Mouse (Mus musculus): ENCODE data around the gene Rufy3. TPM values are rescaled to one million over a fixed set of nuclear protein-coding genes. Genes with fewer than 3 reads are reported as not detected.
"Not testable (repeated sequence)": the region's sequence is repeated elsewhere in the genome, so short reads cannot be mapped to it uniquely, and the experiment has no call there.

The Rufy3 gene
- 5.1 and 5.3 TPM in 2 replicates for polyA plus RNA-seq (2012; ENCODE audit: insufficient read depth, insufficient read length, missing spikeins)

DNA sequence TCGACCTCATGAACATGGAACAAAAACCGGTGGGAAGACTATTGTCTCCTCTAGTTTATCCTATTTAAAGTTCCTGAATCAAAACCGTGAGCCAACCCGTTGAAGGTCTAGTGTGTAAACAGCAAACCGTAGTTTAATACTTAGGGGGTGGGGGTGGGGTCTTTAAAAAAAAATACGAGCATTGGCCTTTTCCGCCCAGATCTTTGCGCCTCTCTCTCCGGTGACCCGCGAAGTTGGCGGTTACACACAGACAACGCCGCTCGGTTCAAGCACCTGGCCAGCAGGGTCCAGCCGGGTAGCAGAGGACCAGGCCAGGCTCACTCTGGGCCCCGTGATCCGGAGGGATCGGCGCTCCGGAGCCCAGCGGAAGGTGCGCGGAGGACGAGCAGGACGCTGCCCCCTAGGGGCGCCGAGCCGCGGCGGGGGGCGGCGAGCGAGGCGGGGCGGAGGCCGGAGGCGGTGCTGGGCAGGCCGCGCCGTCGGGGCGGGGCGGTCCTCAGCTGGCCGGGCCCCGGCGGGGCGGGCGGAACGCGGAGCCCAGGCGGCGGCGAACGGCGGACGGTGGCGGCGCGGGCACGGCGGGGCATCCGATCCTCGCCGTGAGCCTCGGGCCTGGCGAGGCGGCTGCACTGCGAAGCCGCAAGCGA is at the start of gene Rufy3:
Gene Rufy3 (plus strand): TSS at position 540 of the 647 bp plus-strand sequence.
- peak within 1 kb of the TSS; percentile 86 for H3K27ac ChIP-seq (replicated peaks; ENCODE audit: low read depth, low read length)
- H3K4me3 ChIP-seq (ENCODE audit: insufficient read depth, low read depth, low read length): peak within 1 kb of the TSS; percentile 80
- no peaks in the 10 kb centered on the region for H3K4me1 ChIP-seq (ENCODE audit: control insufficient read depth, insufficient read depth, insufficient read length, low read length)

DNA sequence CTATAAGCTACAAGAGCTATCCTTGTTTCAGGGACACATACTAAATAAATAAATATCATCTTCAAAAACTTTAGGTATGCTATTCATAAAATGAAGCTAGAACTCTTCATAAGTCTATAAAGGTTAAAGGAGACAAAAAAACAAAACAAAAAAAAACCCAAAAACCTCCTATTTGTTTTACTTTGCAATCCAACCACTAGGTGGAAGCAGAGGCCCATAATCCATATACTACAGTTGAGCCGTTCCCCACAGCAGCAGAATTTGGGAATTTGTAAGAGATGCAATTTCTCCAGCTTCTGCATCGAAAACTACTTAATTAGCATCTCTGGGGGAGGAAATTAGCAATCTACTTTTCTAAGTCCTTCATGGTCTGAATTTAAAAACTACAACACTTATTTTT is 45.6 kb upstream of the Rufy3 start:
- H3K4me1 ChIP-seq (ENCODE audit: control insufficient read depth, insufficient read depth, insufficient read length, low read length): peaks cover 2% of the 10 kb centered on the region; the same call in 1 of the 2 replicates
- H3K27ac ChIP-seq (replicated peaks; ENCODE audit: low read depth, low read length): no peak overlapping the region
- no peak overlapping the region for H3K4me3 ChIP-seq (ENCODE audit: insufficient read depth, low read depth, low read length)

DNA sequence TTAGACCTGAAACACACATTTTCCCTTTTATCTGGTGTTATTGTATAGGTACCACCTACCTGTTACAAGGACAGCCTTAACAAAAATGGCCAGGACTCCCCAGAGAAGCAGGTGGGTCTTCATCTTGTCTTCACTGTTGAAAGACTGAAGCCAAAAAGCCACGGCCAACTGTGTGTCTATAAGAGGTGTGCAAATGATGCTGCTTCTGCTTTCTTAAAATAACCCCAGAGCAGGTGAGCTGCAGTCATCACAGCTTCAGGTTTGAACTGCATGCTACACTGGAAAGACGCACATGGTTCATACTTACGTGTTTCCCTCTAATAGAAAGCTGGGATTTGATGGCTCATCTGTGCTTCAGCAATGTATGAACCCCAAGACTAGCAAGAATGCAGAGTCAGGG is 37.2 kb upstream of the Rufy3 start, which contains the start of gene Jchain:
Gene Jchain (minus strand): TSS at position 235 of the 400 bp plus-strand sequence.
- Histone ChIP-seq H3K27ac (replicated peaks; ENCODE audit: low read depth, low read length) (no peak within 1 kb of the TSS), H3K4me3 (ENCODE audit: insufficient read depth, low read depth, low read length) (no peak within 1 kb of the TSS), H3K4me1 (ENCODE audit: control insufficient read depth, insufficient read depth, insufficient read length, low read length) (no peaks in the 10 kb centered on the region)

DNA sequence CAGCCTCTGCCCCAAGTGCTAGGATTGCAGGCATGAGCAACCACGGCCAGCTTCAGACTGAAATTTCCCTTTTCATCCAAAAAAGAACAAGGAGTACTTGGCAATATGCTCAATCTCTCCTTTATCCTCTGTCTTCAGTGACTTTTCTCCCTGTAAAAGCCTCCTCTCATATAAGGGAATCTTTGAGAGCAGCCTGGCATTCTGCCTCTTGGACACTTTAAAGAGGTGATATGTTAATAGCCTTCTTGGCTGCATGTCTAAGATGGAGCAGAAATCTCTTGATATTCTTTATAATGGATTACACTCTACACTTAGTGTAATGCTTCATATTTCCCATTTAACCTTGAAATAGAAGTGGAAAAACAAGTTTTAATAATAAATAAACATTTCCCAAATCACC is 33.9 kb upstream of the Rufy3 start:
- no peak overlapping the region for H3K27ac ChIP-seq (replicated peaks; ENCODE audit: low read depth, low read length)
- H3K4me1 ChIP-seq (ENCODE audit: control insufficient read depth, insufficient read depth, insufficient read length, low read length): no peaks in the 10 kb centered on the region
- H3K4me3 ChIP-seq (ENCODE audit: insufficient read depth, low read depth, low read length): no peak overlapping the region

DNA sequence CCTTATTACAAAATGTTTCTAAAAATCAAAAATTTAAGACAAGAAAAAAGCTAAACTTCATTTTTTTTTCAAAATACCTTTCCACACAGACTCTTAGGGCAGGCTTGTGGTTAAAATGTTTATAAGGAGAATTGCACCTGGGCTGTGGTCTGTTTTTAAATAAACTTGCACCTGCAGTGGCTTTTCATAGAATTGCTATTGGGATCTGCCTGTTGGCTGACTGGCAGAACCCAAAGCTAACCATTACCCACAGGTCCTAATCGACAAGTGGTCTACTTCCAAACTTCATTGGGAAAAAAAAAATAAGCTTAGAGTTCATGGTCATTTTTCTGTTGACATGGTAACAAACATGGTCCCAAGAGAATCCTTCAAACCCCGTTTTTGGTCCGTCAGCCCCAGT is 30.1 kb upstream of the Rufy3 start:
- Histone ChIP-seq H3K4me3 (ENCODE audit: insufficient read depth, low read depth, low read length) (no peak overlapping the region), H3K4me1 (ENCODE audit: control insufficient read depth, insufficient read depth, insufficient read length, low read length) (no peaks in the 10 kb centered on the region)

DNA sequence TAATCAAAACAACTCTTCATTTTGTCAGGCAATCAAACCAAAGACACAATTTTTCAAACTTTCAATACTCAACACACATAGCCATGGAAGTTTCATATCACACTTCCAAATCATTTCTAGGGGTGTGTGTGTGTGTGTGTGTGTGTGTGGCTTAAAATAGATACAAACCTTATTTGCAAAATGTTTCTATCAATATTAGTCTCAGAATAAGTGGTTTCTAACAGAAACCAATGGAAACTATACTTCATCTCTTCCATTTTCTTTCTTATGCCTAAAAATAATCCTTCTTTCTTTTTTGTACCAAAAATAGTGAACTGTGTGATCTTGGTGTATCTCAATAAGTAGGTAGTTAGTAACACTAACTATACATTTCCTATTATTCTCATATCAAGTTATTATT is 24.0 kb upstream of the Rufy3 start:
- Histone ChIP-seq H3K4me1 (ENCODE audit: control insufficient read depth, insufficient read depth, insufficient read length, low read length) (no peaks in the 10 kb centered on the region), H3K27ac (replicated peaks; ENCODE audit: low read depth, low read length) (no peak overlapping the region), H3K4me3 (ENCODE audit: insufficient read depth, low read depth, low read length) (no peak overlapping the region)

More for the DNA sequence above, 30.1 kb upstream of the Rufy3 start:
- H3K27ac ChIP-seq (replicated peaks; ENCODE audit: low read depth, low read length): no peak overlapping the region

DNA sequence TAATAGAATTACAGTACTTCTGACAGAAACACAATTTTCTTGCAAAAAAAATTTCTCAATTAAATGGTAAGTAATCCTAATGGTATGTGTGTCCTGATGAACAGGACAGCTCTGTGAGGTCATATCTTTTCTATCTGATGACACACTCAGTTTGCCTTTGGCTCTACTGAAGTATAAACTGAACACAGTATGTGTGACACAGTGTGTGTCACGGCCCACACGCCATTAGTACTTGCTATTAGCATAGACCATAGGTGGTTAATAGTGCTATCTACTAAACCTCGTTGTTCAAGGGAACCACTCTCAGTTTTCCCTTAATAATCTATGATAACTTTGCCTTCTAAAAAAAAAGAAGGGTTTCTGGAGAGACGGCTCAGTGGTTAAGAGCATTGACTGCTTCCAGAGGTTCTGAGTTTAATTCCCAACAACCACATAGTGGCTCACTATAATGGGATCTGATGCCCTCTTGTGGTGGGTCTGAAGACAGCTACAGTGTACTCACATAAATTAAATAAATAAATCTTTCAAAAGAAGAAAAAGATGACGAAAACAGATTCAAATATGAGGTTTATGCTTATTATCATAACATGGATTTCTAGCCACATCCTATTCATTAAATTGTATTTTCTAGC is 22.1 kb upstream of the Rufy3 start:
- no peak overlapping the region for H3K27ac ChIP-seq (replicated peaks; ENCODE audit: low read depth, low read length)
- no peaks in the 10 kb centered on the region for H3K4me1 ChIP-seq (ENCODE audit: control insufficient read depth, insufficient read depth, insufficient read length, low read length)
- H3K4me3 ChIP-seq (ENCODE audit: insufficient read depth, low read depth, low read length): no peak overlapping the region

DNA sequence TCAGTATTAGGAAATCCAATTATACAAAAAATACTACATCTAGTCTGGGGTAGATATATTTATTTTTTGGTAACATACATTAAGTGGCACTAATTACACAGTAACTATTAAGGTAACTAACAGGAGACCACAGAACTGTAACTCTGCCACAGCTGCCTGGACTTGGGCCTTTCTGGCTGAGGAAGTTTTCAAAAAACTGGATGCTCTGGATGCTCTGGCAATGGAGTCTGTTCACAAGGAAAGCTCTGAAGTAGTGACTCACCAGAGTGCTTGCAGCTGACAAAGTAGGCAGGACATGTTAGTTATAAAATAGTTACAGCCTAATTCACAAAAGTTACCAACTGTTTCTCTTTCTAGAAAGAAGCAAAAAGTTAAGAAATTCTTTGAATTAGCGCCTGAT is 20.4 kb upstream of the Rufy3 start:
- not testable (repeated sequence) for H3K4me1 ChIP-seq (ENCODE audit: control insufficient read depth, insufficient read depth, insufficient read length, low read length); H3K27ac ChIP-seq (replicated peaks; ENCODE audit: low read depth, low read length)

DNA sequence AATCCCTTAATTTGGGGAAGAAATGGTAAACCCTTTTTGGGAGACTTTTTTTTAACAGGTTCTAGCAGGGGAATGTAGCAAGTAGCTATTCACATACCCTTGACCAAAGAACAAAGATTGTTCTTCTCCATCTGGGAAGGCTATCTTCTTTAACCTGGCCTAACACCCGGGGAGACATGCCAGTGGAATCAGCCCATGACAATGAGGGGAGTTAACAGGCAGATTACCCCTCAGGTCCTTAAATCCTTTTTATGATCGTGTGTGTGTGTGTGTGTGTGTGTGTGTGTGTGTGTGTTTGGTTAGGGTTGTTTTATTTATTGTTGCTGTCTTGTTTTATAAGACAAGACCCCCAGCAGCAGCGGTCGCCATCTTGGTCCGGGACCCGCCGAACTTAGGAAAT is 19.3 kb upstream of the Rufy3 start:
- no peaks in the 10 kb centered on the region for H3K4me1 ChIP-seq (ENCODE audit: control insufficient read depth, insufficient read depth, insufficient read length, low read length)
- no peak overlapping the region for H3K27ac ChIP-seq (replicated peaks; ENCODE audit: low read depth, low read length)
- H3K4me3 ChIP-seq (ENCODE audit: insufficient read depth, low read depth, low read length): no peak overlapping the region

More for the DNA sequence above, 20.4 kb upstream of the Rufy3 start:
- not testable (repeated sequence) for H3K4me3 ChIP-seq (ENCODE audit: insufficient read depth, low read depth, low read length)

DNA sequence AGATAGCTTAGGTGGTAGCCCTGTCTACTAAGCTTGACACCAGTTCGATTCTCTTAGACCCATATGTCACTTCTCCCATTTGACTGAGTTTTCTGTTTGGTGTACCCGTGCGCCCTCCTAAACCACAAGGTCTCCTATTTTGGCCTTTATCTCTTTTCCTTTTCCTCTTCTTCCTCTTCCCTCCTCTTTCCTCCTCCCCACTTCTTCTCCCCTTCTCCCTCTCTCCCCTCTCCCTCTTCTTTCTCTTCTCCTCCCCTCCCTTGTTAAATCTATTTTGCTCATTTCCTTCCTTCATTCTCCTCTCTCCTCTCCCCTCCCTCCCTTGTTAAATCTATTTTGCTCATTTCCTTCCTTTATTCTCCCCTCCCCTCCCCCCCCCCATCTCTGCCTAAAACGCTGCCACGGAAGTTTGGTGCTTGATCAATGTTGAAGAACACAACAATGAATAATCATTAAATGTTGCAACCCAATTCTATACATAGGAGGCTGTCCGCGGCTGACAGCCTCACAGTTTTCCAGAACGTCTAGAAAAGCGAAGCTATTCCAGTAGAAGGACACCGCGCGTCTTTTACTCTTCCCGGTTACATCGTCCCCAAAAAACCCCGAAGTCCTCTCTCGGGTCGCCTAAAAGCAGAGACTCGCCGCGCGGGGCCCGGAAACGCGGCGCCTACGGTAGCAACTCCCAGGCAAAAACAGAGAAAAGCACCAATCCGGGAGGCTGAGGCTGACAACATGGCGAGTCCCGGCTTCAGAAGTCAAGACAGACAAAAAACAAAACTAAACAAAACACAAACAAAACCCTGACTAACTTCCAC is 11.4 kb upstream of the Rufy3 start:
- Histone ChIP-seq H3K4me3 (ENCODE audit: insufficient read depth, low read depth, low read length) (peak overlapping the region; percentile 91), H3K27ac (replicated peaks; ENCODE audit: low read depth, low read length) (peak overlapping the region; percentile 99), H3K4me1 (ENCODE audit: control insufficient read depth, insufficient read depth, insufficient read length, low read length) (peaks cover 6% of the 10 kb centered on the region; the same call in 1 of the 2 replicates)

DNA sequence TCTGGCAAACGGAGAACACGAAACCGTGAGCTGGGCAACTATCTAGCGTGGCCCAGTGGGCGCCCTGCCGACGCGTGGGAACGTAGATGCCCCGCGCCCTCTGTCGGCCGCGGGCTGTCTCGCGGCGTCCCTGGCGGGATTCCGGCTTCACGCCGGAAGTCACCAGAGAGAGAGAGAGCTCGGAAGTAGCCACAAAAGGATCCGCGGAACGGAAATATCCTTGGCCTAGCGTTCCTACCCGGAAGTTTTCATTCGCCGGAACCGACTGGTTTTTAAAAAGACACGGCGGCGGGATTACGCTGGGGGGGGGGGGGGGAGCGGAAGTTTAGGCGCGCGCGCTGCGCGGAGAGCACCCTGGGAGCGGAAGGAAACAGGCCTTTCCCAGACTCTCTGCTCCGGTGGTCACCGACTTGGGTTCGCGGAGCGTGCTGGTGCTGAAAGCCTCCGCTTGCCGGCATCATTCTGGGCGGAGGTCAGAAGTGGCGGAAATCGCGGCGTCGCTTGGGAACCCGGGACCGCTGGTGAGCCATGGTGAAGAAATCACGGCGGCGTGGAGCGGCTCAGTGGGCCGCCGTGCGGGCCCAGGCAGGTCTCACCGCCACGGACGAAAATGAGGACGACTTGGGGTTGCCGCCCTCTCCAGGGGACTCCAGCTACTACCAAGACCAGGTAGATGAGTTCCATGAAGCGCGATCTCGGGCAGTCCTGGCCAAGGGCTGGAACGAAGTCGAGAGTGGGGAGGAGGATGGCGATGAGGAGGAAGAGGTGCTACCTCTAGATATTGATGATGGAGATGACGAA is 10.6 kb upstream of the Rufy3 start, which contains the start of gene Utp3:
Gene Utp3 (plus strand): TSS at position 377 of the 801 bp plus-strand sequence.
- H3K4me1 ChIP-seq (ENCODE audit: control insufficient read depth, insufficient read depth, insufficient read length, low read length): peaks cover 6% of the 10 kb centered on the region; the same call in 1 of the 2 replicates
- H3K4me3 ChIP-seq (ENCODE audit: insufficient read depth, low read depth, low read length): peak within 1 kb of the TSS; percentile 91
- peak within 1 kb of the TSS; percentile 99 for H3K27ac ChIP-seq (replicated peaks; ENCODE audit: low read depth, low read length)

DNA sequence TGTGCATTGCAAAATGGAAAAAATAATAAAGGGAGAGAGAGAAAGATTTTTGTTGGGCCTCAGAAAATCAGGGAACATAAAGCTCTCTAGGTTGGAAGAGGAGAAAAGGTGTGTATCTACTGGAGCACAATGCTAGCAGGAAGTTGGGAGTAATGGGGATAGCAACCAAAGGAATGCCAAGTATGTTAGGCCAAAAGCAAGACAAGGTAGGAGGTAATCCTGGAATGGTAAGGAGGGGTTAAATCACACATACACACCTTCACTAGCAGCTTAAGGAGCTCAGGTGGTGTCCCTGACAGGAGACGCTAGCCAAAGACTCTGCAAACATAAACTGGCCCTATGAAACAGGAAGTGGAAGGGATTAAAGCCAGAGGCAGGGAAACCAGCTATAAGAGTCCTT is 5.8 kb upstream of the Rufy3 start:
- Histone ChIP-seq H3K27ac (replicated peaks; ENCODE audit: low read depth, low read length) (no peak overlapping the region), H3K4me1 (ENCODE audit: control insufficient read depth, insufficient read depth, insufficient read length, low read length) (peaks cover 6% of the 10 kb centered on the region; the same call in 1 of the 2 replicates), H3K4me3 (ENCODE audit: insufficient read depth, low read depth, low read length) (no peak overlapping the region)

DNA sequence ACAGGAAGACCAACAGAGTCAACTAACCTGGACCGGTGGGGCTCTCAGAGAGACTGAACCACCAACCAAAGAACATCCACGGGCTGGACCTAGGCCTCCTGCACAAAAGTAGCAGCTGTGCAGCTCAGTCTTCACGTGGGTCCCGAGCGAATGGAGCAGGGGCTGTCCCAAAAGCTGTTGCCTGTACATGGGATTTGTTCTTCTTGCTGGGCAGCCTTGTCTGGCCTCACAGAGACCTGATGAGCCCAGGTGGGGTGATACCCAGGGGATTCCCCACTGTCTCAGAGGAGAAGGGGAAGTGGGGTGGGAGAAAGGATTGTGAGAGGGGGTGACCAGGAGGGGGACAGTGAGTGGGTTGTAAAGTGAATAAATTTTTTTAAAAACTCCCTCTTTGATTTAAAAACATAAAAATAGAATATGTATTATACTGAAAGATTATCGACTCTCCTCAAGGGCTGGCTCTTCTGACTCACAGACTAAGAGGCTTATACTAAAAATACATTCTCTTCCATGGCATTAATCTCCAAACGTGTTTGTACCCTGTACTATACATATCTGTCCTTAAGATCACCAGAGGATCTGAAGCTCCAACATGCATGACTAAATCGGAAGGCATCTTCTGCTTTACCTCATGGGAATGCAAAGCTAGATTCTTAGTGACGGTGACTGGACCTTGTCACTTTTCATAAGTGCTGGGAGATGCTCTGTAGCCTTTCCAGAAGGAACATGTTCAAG is 3.6 kb upstream of the Rufy3 start:
- Histone ChIP-seq H3K4me3 (ENCODE audit: insufficient read depth, low read depth, low read length) (no peak overlapping the region), H3K27ac (replicated peaks; ENCODE audit: low read depth, low read length) (no peak overlapping the region), H3K4me1 (ENCODE audit: control insufficient read depth, insufficient read depth, insufficient read length, low read length) (no peaks in the 10 kb centered on the region)
